Mouse (Mus musculus): ENCODE results near the gene Tprgl. TPM values are rescaled to one million over a fixed set of nuclear protein-coding genes. Genes with fewer than 3 reads are reported as not detected.

The Tprgl gene
- polyA plus RNA-seq, 1 experiment from 2014 or later = 147 TPM

DNA sequence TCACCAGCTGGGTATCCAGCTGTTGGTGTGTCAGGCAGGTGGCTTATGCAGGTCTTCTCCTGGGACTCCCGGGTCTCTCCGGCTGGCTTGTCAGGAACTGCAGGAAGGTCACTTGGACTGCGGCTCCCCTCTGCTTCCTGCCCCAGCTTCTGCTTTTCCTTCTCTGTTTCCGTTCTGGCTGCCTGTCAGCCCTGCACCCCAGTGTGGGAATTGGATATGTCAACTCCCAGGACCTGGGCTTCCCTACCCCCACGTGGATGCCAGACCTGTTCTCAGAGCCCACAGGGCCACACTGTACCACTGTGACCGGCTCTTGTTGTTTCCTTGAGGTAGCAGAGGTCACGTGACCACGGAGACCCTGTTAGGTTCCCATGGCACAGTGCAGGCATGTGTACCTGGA lies 28.5 kb upstream of the Tprgl start:
- 46% methylated on average over 8 of the region's 8 CpGs for WGBS
- Histone ChIP-seq H3K9me3 (replicated peaks; ENCODE audit: control insufficient read depth, low read length) (no peaks in the 10 kb centered on the region), H3K36me3 (ENCODE audit: control insufficient read depth, insufficient read depth) (no peaks in the 10 kb centered on the region), H3K4me3 (ENCODE audit: low read length) (no peak overlapping the region), H3K4me2 (ENCODE audit: low read depth, low read length) (no peak overlapping the region), H3K27me3 (ENCODE audit: control insufficient read depth, insufficient read depth, low read length) (no peaks in the 10 kb centered on the region), H3K4me1 (ENCODE audit: control insufficient read depth, insufficient read depth, low read length) (no peaks in the 10 kb centered on the region), H3K27ac (ENCODE audit: low read length) (no peak overlapping the region), H3K9ac (ENCODE audit: low read length) (no peak overlapping the region)
- no peak for ATAC-seq (replicated peaks; ENCODE audit: extremely low read depth, insufficient read depth, low FRiP score)

DNA sequence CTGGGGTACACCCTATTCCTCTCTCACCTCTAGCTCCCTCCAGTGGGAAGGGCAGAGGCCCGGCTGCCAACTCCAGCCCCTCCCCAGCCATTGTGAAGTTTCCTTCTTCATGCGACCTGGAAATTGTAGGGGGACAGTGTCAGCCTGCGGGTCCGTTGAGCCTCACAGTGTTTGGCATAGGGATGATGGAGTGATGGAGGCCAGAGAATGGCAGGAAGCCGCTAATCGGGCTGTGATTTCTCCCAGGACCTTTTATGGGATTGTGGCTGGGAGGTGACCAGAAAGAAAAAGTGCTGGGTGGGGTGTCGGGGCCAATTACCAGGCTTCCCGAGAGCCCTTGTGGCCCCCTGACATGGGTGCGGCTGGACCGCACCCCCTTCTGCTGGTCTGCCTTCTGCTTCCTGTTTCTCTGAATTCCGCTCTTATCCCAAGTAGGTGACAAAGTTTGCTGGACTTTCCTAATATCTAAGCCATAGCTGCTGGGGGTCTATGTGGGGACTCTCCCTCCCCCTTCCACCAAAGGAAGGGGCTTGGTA lies 25.6 kb upstream of the Tprgl start:
- 52% methylated on average over 11 of the region's 11 CpGs for WGBS
- no peak overlapping the region for H3K9ac ChIP-seq (ENCODE audit: low read length)
- no peaks in the 10 kb centered on the region for H3K9me3 ChIP-seq (replicated peaks; ENCODE audit: control insufficient read depth, low read length)
- ATAC-seq (replicated peaks; ENCODE audit: extremely low read depth, insufficient read depth, low FRiP score) = peak; percentile 37
- H3K4me3 ChIP-seq (ENCODE audit: low read length) = no peak overlapping the region
- 0 out of 2 replicates have a peak, but pooled peaks cover 2% of the 10 kb centered on the region for H3K4me1 ChIP-seq (ENCODE audit: control insufficient read depth, insufficient read depth, low read length)
- no peak overlapping the region for H3K4me2 ChIP-seq (ENCODE audit: low read depth, low read length)
- no peaks in the 10 kb centered on the region for H3K36me3 ChIP-seq (ENCODE audit: control insufficient read depth, insufficient read depth)
- no peak overlapping the region for H3K27ac ChIP-seq (ENCODE audit: low read length)
- H3K27me3 ChIP-seq (ENCODE audit: control insufficient read depth, insufficient read depth, low read length) = no peaks in the 10 kb centered on the region

DNA sequence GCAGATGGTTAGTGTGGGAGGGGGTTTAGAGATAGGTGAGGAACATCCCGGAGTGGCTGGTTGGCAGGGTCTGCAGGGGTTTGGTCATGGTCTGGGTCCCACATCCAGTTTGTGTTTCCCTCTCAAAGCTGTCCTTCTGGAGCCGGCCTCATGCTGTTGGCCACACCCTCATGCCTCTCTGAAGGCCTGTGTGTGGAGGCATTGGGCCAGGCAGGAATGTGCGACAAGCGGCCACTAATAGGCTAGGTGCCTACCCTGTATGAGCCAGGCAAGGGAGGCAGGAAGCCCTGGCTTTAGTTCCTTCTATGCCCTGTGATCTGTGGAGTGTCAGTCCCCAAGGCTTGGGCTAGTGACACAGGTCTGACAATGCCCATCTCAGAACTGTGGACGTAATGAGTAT lies 24.5 kb upstream of the Tprgl start:
- H3K4me2 ChIP-seq (ENCODE audit: low read depth, low read length) = no peak overlapping the region
- H3K36me3 ChIP-seq (ENCODE audit: control insufficient read depth, insufficient read depth) = no peaks in the 10 kb centered on the region
- no peak overlapping the region for H3K4me3 ChIP-seq (ENCODE audit: low read length)
- no peak overlapping the region for H3K9ac ChIP-seq (ENCODE audit: low read length)
- no peak for ATAC-seq (replicated peaks; ENCODE audit: extremely low read depth, insufficient read depth, low FRiP score)
- 65% methylated on average over 5 of the region's 5 CpGs for WGBS
- H3K27ac ChIP-seq (ENCODE audit: low read length) = no peak overlapping the region
- no peaks in the 10 kb centered on the region for H3K9me3 ChIP-seq (replicated peaks; ENCODE audit: control insufficient read depth, low read length)
- H3K27me3 ChIP-seq (ENCODE audit: control insufficient read depth, insufficient read depth, low read length) = no peaks in the 10 kb centered on the region
- 0 out of 2 replicates have a peak, but pooled peaks cover 2% of the 10 kb centered on the region for H3K4me1 ChIP-seq (ENCODE audit: control insufficient read depth, insufficient read depth, low read length)

DNA sequence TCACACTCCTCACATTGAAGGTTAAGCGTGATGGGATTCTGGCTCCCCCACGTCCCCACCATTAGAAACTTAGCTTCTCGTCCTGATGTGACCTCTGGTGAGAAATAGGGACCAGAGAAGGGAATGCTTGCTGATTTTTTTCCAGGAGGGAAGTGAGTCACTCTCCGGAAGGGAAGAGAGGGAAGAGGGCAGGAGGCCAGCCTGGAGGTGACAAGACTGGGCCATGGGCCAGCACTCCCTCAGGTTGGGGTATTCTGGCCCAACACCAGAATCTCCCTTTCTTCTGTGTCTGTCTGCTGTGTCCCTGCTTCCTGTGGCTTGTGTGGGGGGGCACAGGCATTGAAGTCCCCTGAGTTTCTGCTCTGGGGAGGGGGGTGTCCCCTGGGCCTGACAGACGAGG lies 23.1 kb upstream of the Tprgl start:
- Histone ChIP-seq H3K4me1 (ENCODE audit: control insufficient read depth, insufficient read depth, low read length) (0 out of 2 replicates have a peak, but pooled peaks cover 2% of the 10 kb centered on the region), H3K27ac (ENCODE audit: low read length) (no peak overlapping the region), H3K4me2 (ENCODE audit: low read depth, low read length) (no peak overlapping the region), H3K27me3 (ENCODE audit: control insufficient read depth, insufficient read depth, low read length) (no peaks in the 10 kb centered on the region), H3K9me3 (replicated peaks; ENCODE audit: control insufficient read depth, low read length) (no peaks in the 10 kb centered on the region), H3K4me3 (ENCODE audit: low read length) (no peak overlapping the region), H3K36me3 (ENCODE audit: control insufficient read depth, insufficient read depth) (no peaks in the 10 kb centered on the region), H3K9ac (ENCODE audit: low read length) (no peak overlapping the region)
- ATAC-seq (replicated peaks; ENCODE audit: extremely low read depth, insufficient read depth, low FRiP score) = no peak; the same call in 1 of the 2 replicates
- WGBS = 42% methylated on average over 5 of the region's 5 CpGs

DNA sequence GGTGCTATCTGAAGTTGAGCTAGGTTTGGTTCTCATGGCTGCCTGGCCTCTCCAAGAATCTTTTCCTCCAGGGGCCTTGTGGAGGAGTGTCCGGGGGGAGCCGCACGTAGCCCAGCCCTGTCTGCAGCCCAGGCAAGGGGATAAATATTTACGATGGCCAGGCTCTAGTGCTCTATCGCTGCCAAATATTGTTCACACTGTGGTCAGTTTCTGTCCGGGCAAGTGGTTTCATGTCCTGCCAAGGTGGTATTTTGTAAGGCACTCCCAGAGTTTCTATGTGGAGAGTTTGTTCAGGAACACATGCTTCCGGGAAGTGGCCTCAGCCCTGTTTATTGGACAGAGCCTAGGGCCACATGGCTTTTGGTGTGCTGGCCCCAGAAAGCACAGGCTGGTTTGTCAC lies 20.5 kb upstream of the Tprgl start:
- no peaks in the 10 kb centered on the region for H3K36me3 ChIP-seq (ENCODE audit: control insufficient read depth, insufficient read depth)
- H3K27ac ChIP-seq (ENCODE audit: low read length) = no peak overlapping the region
- no peak overlapping the region for H3K4me3 ChIP-seq (ENCODE audit: low read length)
- H3K9ac ChIP-seq (ENCODE audit: low read length) = no peak overlapping the region
- 62% methylated on average over 7 of the region's 7 CpGs for WGBS
- H3K9me3 ChIP-seq (replicated peaks; ENCODE audit: control insufficient read depth, low read length) = no peaks in the 10 kb centered on the region
- no peak overlapping the region for H3K4me2 ChIP-seq (ENCODE audit: low read depth, low read length)
- ATAC-seq (replicated peaks; ENCODE audit: extremely low read depth, insufficient read depth, low FRiP score) = no peak
- 0 out of 2 replicates have a peak, but pooled peaks cover 2% of the 10 kb centered on the region for H3K4me1 ChIP-seq (ENCODE audit: control insufficient read depth, insufficient read depth, low read length)
- no peaks in the 10 kb centered on the region for H3K27me3 ChIP-seq (ENCODE audit: control insufficient read depth, insufficient read depth, low read length)

DNA sequence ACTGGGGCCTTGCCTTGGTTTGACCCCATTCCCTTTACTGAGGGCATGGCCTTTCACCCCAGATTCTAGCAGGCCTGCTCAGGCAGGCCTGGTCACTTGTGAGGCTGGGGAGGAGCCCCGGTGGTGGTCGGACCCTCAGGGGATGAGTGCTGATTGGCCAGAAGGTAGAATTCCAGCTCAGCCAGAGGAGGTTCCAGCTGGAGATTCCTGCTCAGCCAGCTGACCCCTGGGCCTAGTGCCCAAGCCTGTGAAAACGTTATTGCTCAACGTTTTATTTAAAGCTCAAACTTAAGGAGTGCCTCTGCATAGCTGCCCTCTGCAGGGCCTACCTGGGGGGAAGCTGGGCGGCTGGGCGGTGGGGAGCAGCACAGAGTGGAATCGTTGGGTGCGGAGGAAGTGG lies 16.8 kb upstream of the Tprgl start:
- no peaks in the 10 kb centered on the region for H3K9me3 ChIP-seq (replicated peaks; ENCODE audit: control insufficient read depth, low read length)
- H3K4me1 ChIP-seq (ENCODE audit: control insufficient read depth, insufficient read depth, low read length) = no peaks in the 10 kb centered on the region
- H3K36me3 ChIP-seq (ENCODE audit: control insufficient read depth, insufficient read depth) = no peaks in the 10 kb centered on the region
- no peak overlapping the region for H3K9ac ChIP-seq (ENCODE audit: low read length)
- H3K4me3 ChIP-seq (ENCODE audit: low read length) = no peak overlapping the region
- WGBS = 50% methylated on average over 8 of the region's 8 CpGs
- no peak overlapping the region for H3K27ac ChIP-seq (ENCODE audit: low read length)
- no peak overlapping the region for H3K4me2 ChIP-seq (ENCODE audit: low read depth, low read length)
- ATAC-seq (replicated peaks; ENCODE audit: extremely low read depth, insufficient read depth, low FRiP score) = peak; percentile 38; the same call in 1 of the 2 replicates
- H3K27me3 ChIP-seq (ENCODE audit: control insufficient read depth, insufficient read depth, low read length) = peaks cover 12% of the 10 kb centered on the region

DNA sequence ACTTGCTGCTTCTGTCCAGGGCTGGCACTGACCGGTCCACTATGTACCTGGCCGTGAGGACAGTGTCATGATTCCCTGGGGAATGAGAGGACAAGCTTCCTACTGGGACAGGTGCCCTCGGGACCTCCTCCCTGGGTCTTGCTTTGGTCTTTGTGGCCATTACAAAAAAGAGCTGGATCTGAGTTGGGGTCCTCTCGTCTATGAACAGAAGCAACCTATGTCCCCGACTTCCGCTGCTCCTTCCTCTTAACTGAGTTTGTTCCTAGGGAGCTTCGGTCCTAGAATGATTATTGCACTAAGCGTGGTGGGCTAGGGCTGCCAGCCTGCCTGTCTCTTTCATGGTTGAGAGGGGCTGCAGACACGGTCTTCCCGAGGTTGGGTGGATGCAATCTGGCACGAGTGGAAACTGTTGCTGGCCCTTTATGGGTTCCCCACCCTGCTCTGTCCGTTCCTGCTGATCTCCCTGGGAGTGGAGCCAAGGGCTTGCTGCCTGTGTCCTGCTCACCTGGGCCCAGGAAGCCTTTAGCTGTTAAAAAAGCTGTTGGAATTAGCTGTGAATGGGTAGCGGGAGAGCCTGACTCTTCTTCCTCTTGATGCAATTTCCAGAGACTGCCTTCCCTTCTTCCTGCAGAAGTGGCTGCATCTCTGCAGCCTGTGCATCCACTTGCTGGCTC lies 11.6 kb upstream of the Tprgl start:
- 32% methylated on average over 13 of the region's 13 CpGs for WGBS
- H3K27ac ChIP-seq (ENCODE audit: low read length) = no peak overlapping the region
- H3K4me3 ChIP-seq (ENCODE audit: low read length) = peak overlapping the region; percentile 56
- no peaks in the 10 kb centered on the region for H3K36me3 ChIP-seq (ENCODE audit: control insufficient read depth, insufficient read depth)
- H3K9me3 ChIP-seq (replicated peaks; ENCODE audit: control insufficient read depth, low read length) = no peaks in the 10 kb centered on the region
- peak overlapping the region; percentile 52 for H3K9ac ChIP-seq (ENCODE audit: low read length)
- no peak for ATAC-seq (replicated peaks; ENCODE audit: extremely low read depth, insufficient read depth, low FRiP score)
- peaks cover 13% of the 10 kb centered on the region for H3K4me1 ChIP-seq (ENCODE audit: control insufficient read depth, insufficient read depth, low read length)
- H3K4me2 ChIP-seq (ENCODE audit: low read depth, low read length) = peak overlapping the region; percentile 76
- H3K27me3 ChIP-seq (ENCODE audit: control insufficient read depth, insufficient read depth, low read length) = peaks cover 49% of the 10 kb centered on the region

DNA sequence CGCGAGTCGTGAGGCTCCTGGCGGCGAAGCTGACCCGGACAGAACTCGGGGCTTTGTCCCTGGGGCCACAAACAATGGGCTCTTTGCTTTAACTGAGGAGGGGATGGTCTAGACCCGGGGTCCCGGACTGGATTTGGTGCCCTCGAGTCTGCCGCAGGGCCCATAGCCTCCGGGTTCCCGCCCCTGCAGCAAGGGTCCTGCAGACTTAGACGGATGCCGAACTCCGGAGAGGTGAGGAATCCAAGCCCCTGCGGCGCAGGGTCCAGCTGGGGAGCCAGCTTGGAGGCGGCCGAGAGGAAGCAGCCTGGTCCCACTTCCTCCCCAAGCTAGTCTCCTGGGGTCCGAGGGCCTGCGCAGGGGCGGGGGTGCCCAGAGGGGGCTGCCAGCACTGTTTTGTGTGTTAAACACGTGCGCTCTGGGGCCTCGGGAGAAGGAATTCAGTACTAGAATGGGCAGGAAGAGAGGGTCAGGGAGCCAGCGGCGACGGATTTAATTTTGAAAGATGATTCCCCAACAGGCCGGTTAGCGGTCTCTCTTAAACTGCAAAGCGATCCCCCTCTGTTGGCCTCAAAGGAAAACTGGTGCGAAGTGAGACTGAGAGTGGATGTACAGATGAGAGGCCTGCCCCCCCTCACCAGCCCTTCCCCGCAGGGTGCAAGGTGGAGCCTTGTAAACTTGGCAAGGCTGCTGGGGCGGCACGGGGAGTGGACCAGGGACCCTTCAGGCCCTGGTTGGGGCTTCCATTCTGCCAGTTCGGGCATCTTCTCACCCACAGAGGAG lies 10.9 kb upstream of the Tprgl start:
- H3K4me1 ChIP-seq (ENCODE audit: control insufficient read depth, insufficient read depth, low read length) = peaks cover 13% of the 10 kb centered on the region
- H3K27ac ChIP-seq (ENCODE audit: low read length) = no peak overlapping the region
- H3K27me3 ChIP-seq (ENCODE audit: control insufficient read depth, insufficient read depth, low read length) = peaks cover 49% of the 10 kb centered on the region
- peak overlapping the region; percentile 56 for H3K4me3 ChIP-seq (ENCODE audit: low read length)
- peak overlapping the region; percentile 52 for H3K9ac ChIP-seq (ENCODE audit: low read length)
- 2% methylated on average over 37 of the region's 37 CpGs for WGBS
- H3K9me3 ChIP-seq (replicated peaks; ENCODE audit: control insufficient read depth, low read length) = no peaks in the 10 kb centered on the region
- peak overlapping the region; percentile 76 for H3K4me2 ChIP-seq (ENCODE audit: low read depth, low read length)
- no peaks in the 10 kb centered on the region for H3K36me3 ChIP-seq (ENCODE audit: control insufficient read depth, insufficient read depth)
- no peak; the same call in 1 of the 2 replicates for ATAC-seq (replicated peaks; ENCODE audit: extremely low read depth, insufficient read depth, low FRiP score)

All from heart, embryonic 16.5 days (tissue).